Mouse (Mus musculus): ENCODE measurements around the gene C1qtnf9.

- TF ChIP-seq CTCF (IDR thresholded peaks at IDR 0.05; ENCODE audit: control insufficient read depth, insufficient read depth, insufficient replicate concordance, low read depth, low read length) (no peak), POLR2A (IDR thresholded peaks at IDR 0.05; ENCODE audit: control insufficient read depth, low read depth, low read length) (no peak)
Observed at GRCm38 (mm10) chr14:60732787-60733186, 35.1 kb upstream of the C1qtnf9 start.
